22 mouse cellular contexts compared by ENCODE assay signal in the genomic region with DNA sequence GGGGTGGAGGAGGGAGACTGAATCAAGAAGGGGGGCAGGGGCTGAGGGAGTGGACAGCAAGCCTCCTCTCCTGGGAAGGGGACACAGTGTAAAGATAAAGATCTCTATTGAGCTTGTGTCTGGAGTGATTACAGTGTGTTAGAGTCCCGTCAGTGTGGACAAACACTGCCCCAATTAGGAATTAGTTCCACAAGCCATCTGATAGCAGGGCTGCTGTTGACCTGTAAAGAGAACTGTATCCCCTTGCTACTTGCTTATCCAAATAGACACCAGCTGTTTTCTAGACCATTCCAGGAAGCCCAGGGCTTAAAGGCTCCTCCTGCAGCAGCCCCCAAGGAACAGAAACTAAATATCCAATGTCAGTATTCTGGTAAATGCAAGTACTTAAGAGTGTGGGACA.
"Had no signal": no experiment of that assay in that cellular context is flagged by ENCODE, and none has a peak within 500 bp of the region (broad histone marks: within the 10 kb centered on the region; RNA-seq: fewer than 3 reads in every experiment).

No protein-coding gene starts in this region.

- DNase-seq: kidney, adult 11 months; kidney, adult 8-10 months; kidney, postnatal 14 days; layer of hippocampus, adult 9-11 months; liver, embryonic 13.5 days; lung, embryonic 14.5 days; right cerebral cortex, adult 18-20 months; right cerebral cortex, postnatal 14 days; right cerebral cortex, postnatal 4 days; thymus, adult 2 months; thymus, postnatal 14 days; thymus, postnatal 4 days had no signal

- H3K4me1 ChIP-seq: kidney, embryonic 15.5 days; liver, embryonic 13.5 days; midbrain, embryonic 12.5 days; midbrain, embryonic 15.5 days; neural tube, embryonic 12.5 days; neural tube, embryonic 15.5 days had no signal

- H3K36me3 ChIP-seq: kidney, embryonic 15.5 days; limb, embryonic 12.5 days; liver, embryonic 13.5 days; midbrain, embryonic 12.5 days; midbrain, embryonic 15.5 days; neural tube, embryonic 12.5 days; neural tube, embryonic 15.5 days had no signal

- H3K9me3 ChIP-seq: kidney, embryonic 15.5 days; liver, embryonic 13.5 days; midbrain, embryonic 12.5 days; midbrain, embryonic 15.5 days; neural tube, embryonic 12.5 days; neural tube, embryonic 15.5 days had no signal

- H3K4me3 ChIP-seq: kidney, embryonic 15.5 days; layer of hippocampus, adult 2 months; limb, embryonic 12.5 days; liver, embryonic 13.5 days; midbrain, embryonic 12.5 days; midbrain, embryonic 15.5 days; neural tube, embryonic 12.5 days; neural tube, embryonic 15.5 days had no signal

- H3K27me3 ChIP-seq: limb, embryonic 12.5 days; liver, embryonic 13.5 days; neural tube, embryonic 15.5 days had no signal

- H3K9ac ChIP-seq: kidney, embryonic 15.5 days; limb, embryonic 12.5 days; liver, embryonic 13.5 days; lung, embryonic 14.5 days; midbrain, embryonic 12.5 days; midbrain, embryonic 15.5 days; neural tube, embryonic 12.5 days; neural tube, embryonic 15.5 days had no signal

- ATAC-seq: lung, postnatal 0 days; midbrain, embryonic 15.5 days had no signal

- H3K4me2 ChIP-seq: kidney, embryonic 15.5 days; limb, embryonic 12.5 days; liver, embryonic 13.5 days; lung, embryonic 14.5 days; midbrain, embryonic 12.5 days; midbrain, embryonic 15.5 days; neural tube, embryonic 12.5 days; neural tube, embryonic 15.5 days had no signal

- H3K27ac ChIP-seq: kidney, embryonic 15.5 days; layer of hippocampus, adult 2 months; limb, embryonic 12.5 days; liver, embryonic 13.5 days; macrophage; midbrain, embryonic 12.5 days; midbrain, embryonic 15.5 days; neural tube, embryonic 12.5 days; neural tube, embryonic 15.5 days; stomach, postnatal 0 days had no signal
